Mouse (Mus musculus) MEL (cell line): ENCODE results near the gene Ift20. TPM values are rescaled to one million over a fixed set of nuclear protein-coding genes. Genes with fewer than 3 reads are reported as not detected.
A peak's percentile ranks its signal among the peaks of the same experiment; 100 is the strongest.

Source experiments
- DNase-seq: peaks from one replicate; pipeline ENCODE4 v3.0.0; 2011; ENCODE audit warnings: low read depth, low spot score
- H3K27ac ChIP-seq: 2 replicates; pipeline ENCODE4 v1.5.1; 2012; ENCODE audit warnings: low read depth, mild to moderate bottlenecking, control low read depth, low read length, moderate library complexity; ENCODE audit not compliant: control insufficient read depth
- H3K27me3 ChIP-seq, 2 experiments: fragments of 150-350 bp in 1 of 2; sonication (generic) in 1 of 2; 2 replicates each; pipeline ENCODE4 v1.6.1; 2012; ENCODE audit warnings: low read length in 2 of 2, mild to moderate bottlenecking in 2 of 2, improper control_type of control experiment in 1 of 2, moderate library complexity in 1 of 2; ENCODE audit not compliant: insufficient read depth in 2 of 2, control insufficient read depth in 1 of 2
- H3K36me3 ChIP-seq, 2 experiments: 2 replicates each; pipeline ENCODE4 v1.6.1; 2012 to 2014; ENCODE audit warnings: low read length in 2 of 2, improper control_type of control experiment in 1 of 2, inconsistent platforms in 1 of 2, mild to moderate bottlenecking in 1 of 2; ENCODE audit not compliant: insufficient read depth in 2 of 2, control insufficient read depth in 1 of 2
- H3K4me1 ChIP-seq, 2 experiments: fragments of 150-350 bp in 1 of 2; sonication (generic) in 1 of 2; 2 replicates each; pipeline ENCODE4 v1.6.1; 2012; ENCODE audit warnings: low read length in 2 of 2, improper control_type of control experiment in 1 of 2, mild to moderate bottlenecking in 1 of 2; ENCODE audit not compliant: insufficient read depth in 2 of 2, control insufficient read depth in 1 of 2
- H3K4me3 ChIP-seq, 2 experiments: fragments of 150-350 bp in 1 of 2; sonication (generic) in 1 of 2; 2 replicates each; pipeline ENCODE4 v1.5.1; 2012; ENCODE audit warnings: low read depth in 2 of 2, low read length in 2 of 2, mild to moderate bottlenecking in 2 of 2, moderate library complexity in 2 of 2, control low read depth in 1 of 2, improper control_type of control experiment in 1 of 2; ENCODE audit not compliant: control insufficient read depth in 1 of 2, insufficient read depth in 1 of 2
- H3K79me2 ChIP-seq: 2 replicates; pipeline ENCODE4 v1.6.1; 2012; ENCODE audit warnings: mild to moderate bottlenecking, low read length, moderate library complexity; ENCODE audit not compliant: control insufficient read depth, poor library complexity, insufficient read depth
- H3K9ac ChIP-seq: 2 replicates; pipeline ENCODE4 v1.6.1; 2012; ENCODE audit warnings: low read depth, mild to moderate bottlenecking, control low read depth, low read length, moderate library complexity; ENCODE audit not compliant: control insufficient read depth, poor library complexity, severe bottlenecking
- H3K9me3 ChIP-seq: fragments of 150-350 bp; sonication (generic); replicated peaks from 2 replicates; pipeline ENCODE4 v1.6.1; 2012; ENCODE audit warnings: mild to moderate bottlenecking, low read length, improper control_type of control experiment, moderate library complexity; ENCODE audit not compliant: insufficient read depth
- CTCF ChIP-seq, 3 experiments: IDR thresholded peaks in 2 of 3; conservative IDR thresholded peaks in 1 of 3; 2 replicates each; pipeline ENCODE4 v1.5.1; 2011 to 2012; ENCODE audit warnings: low read length in 3 of 3, low read depth in 2 of 3, mild to moderate bottlenecking in 2 of 3, improper control_type of control experiment in 1 of 3, inconsistent platforms in 1 of 3, mixed read lengths in 1 of 3, moderate library complexity in 1 of 3; ENCODE audit not compliant: control insufficient read depth in 1 of 3, insufficient read depth in 1 of 3, poor library complexity in 1 of 3, severe bottlenecking in 1 of 3
- ELF1 ChIP-seq: IDR thresholded peaks from 2 replicates; pipeline ENCODE4 v1.6.1; 2014; ENCODE audit warnings: low read depth, mild to moderate bottlenecking, inconsistent platforms, low read length, improper control_type of control experiment, moderate library complexity
- EP300 ChIP-seq, 2 experiments: IDR thresholded peaks; 2 replicates each; pipeline ENCODE4 v1.6.1; 2011; ENCODE audit warnings: improper control_type of control experiment in 2 of 2, low read length in 2 of 2, low read depth in 1 of 2, mild to moderate bottlenecking in 1 of 2
- JUND ChIP-seq: IDR thresholded peaks from 2 replicates; pipeline ENCODE4 v1.6.1; 2011; ENCODE audit warnings: low read depth, mild to moderate bottlenecking, improper control_type of control experiment, low read length
- MXI1 ChIP-seq: IDR thresholded peaks from 2 replicates; pipeline ENCODE4 v1.6.1; 2011; ENCODE audit warnings: mild to moderate bottlenecking, low read depth, low read length, improper control_type of control experiment
- POLR2A ChIP-seq, 2 experiments: IDR thresholded peaks; 2 replicates each; pipeline ENCODE4 v1.6.1; 2011 to 2012; ENCODE audit warnings: low read length in 2 of 2, mild to moderate bottlenecking in 2 of 2, control low read depth in 1 of 2, improper control_type of control experiment in 1 of 2, low read depth in 1 of 2, moderate library complexity in 1 of 2; ENCODE audit not compliant: control insufficient read depth in 1 of 2, insufficient read depth in 1 of 2, poor library complexity in 1 of 2
- RAD21 ChIP-seq: IDR thresholded peaks from 2 replicates; pipeline ENCODE4 v1.6.1; 2011; ENCODE audit warnings: mild to moderate bottlenecking, low read depth, low read length, improper control_type of control experiment
- RCOR1 ChIP-seq: IDR thresholded peaks from 2 replicates; pipeline ENCODE4 v1.6.1; 2012; ENCODE audit warnings: low read depth, mild to moderate bottlenecking, inconsistent platforms, low read length, improper control_type of control experiment
- SIN3A ChIP-seq: IDR thresholded peaks from 2 replicates; pipeline ENCODE4 v1.6.1; 2012; ENCODE audit warnings: low read length, improper control_type of control experiment, inconsistent platforms
- SMC3 ChIP-seq: IDR thresholded peaks from 2 replicates; pipeline ENCODE4 v1.6.1; 2011; ENCODE audit warnings: low read depth, low read length, improper control_type of control experiment
- TCF12 ChIP-seq: IDR thresholded peaks from 2 replicates; pipeline ENCODE4 v1.6.1; 2014; ENCODE audit warnings: low read depth, mild to moderate bottlenecking, inconsistent platforms, low read length, improper control_type of control experiment, moderate library complexity
- USF2 ChIP-seq, 2 experiments: IDR thresholded peaks; 2 replicates each; pipeline ENCODE4 v1.6.1; 2011 to 2012; ENCODE audit warnings: improper control_type of control experiment in 2 of 2, low read length in 2 of 2, borderline replicate concordance in 1 of 2, inconsistent platforms in 1 of 2, low read depth in 1 of 2, mild to moderate bottlenecking in 1 of 2; ENCODE audit not compliant: insufficient read depth in 1 of 2
- ZC3H11A ChIP-seq: IDR thresholded peaks from 2 replicates; pipeline ENCODE4 v1.6.1; 2012; ENCODE audit warnings: low read depth, mild to moderate bottlenecking, inconsistent platforms, low read length, improper control_type of control experiment
- polyA plus RNA-seq, 2 experiments: library from polyadenylated mRNA; stranded (reverse) in 1 of 2; unstranded in 1 of 2; fragments of >175 nt in 1 of 2; fragments of >200 nt in 1 of 2; gene quantifications; 2 replicates each; pipeline versions ENCODE4 v1.2.1 to v1.2.4; 2012; ENCODE audit warnings: low replicate concordance in 2 of 2, low read depth in 1 of 2; ENCODE audit not compliant: insufficient read length in 2 of 2, insufficient read depth in 1 of 2, missing spikeins in 1 of 2
- total RNA-seq: library from RNA; depleted of rRNA; stranded (reverse); fragments of 300-350 nt; gene quantifications from 2 replicates; pipeline ENCODE4 v1.2.3, GENCODE M21; 2012

The Ift20 gene
- total and polyA plus RNA-seq, 3 experiments, result 128 to 196 TPM; not detected in 1

- TF ChIP-seq USF2 (IDR thresholded peaks at IDR 0.05; ENCODE audit: borderline replicate concordance in 1 of 2, insufficient read depth in 1 of 2, low read depth in 1 of 2, low read length in 2 of 2), result peak in 1 of 2 experiments; percentile 75; a peak in 2 of 4 replicates
- TF ChIP-seq MXI1, result peak; percentile 80
- no peak for TF ChIP-seq RCOR1
- peak; percentile 96 for TF ChIP-seq SIN3A
Measured at GRCm38 (mm10) chr11:78512025-78512957, 23.9 kb upstream of the Ift20 start, which contains the start of the genes Tmem199 and Poldip2 (continued).

GRCm38 (mm10) chr11:78513106-78513790 lies 22.9 kb upstream of the Ift20 start:
- no peak for DNase-seq
- Histone ChIP-seq H3K27me3 (no peaks in the 10 kb centered on the region), H3K36me3 (peaks cover 18% of the 10 kb centered on the region in 2 experiments), H3K4me3 (peak overlapping the region; percentile 88 to 93), H3K9ac (peak overlapping the region; percentile 96), H3K4me1 (peaks cover 0 to 12% of the 10 kb centered on the region in 2 experiments; a peak in 3 of 4 replicates), H3K79me2 (peaks cover 25% of the 10 kb centered on the region), H3K9me3 (no peaks in the 10 kb centered on the region)
- TF ChIP-seq JUND (no peak), TCF12 (no peak), POLR2A (IDR thresholded peaks at IDR 0.05; ENCODE audit: control insufficient read depth in 1 of 2, insufficient read depth in 1 of 2, low read depth in 1 of 2, low read length in 2 of 2, poor library complexity in 1 of 2) (0 out of 4 replicates have a peak, but pooled peaks of 1 of the 2 experiments have one; percentile 24)
- TF ChIP-seq, all 39 proteins: peak for 1
- H3K27ac ChIP-seq, result no peak overlapping the region

GRCm38 (mm10) chr11:78515549-78516325 lies 20.4 kb upstream of the Ift20 start:
- peaks cover 0 to 12% of the 10 kb centered on the region in 2 experiments; a peak in 3 of 4 replicates for H3K4me1 ChIP-seq
- H3K36me3 ChIP-seq, result peaks cover 17 to 20% of the 10 kb centered on the region in 2 experiments
- no peaks in the 10 kb centered on the region for H3K27me3 ChIP-seq
- H3K9me3 ChIP-seq, result no peaks in the 10 kb centered on the region
- TF ChIP-seq ELF1 (no peak), EP300 (IDR thresholded peaks at IDR 0.05; ENCODE audit: low read depth in 1 of 2, low read length in 2 of 2) (no peak), CTCF (IDR thresholded peaks at IDR 0.05 in 2 of 3, conservative IDR thresholded peaks at IDR 0.05 in 1 of 3; ENCODE audit: control insufficient read depth in 1 of 3, insufficient read depth in 1 of 3, low read depth in 2 of 3, low read length in 3 of 3, poor library complexity in 1 of 3, severe bottlenecking in 1 of 3) (peak; percentile 55 to 79 (median 70)), SMC3 (peak; percentile 51), ZC3H11A (peak; percentile 28; the same call in 1 of the 2 replicates), MXI1 (0 out of 2 replicates have a peak, but pooled peaks have one; percentile 33), RAD21 (peak; percentile 35)
- no peak overlapping the region for H3K9ac ChIP-seq
- H3K79me2 ChIP-seq, result peaks cover 25% of the 10 kb centered on the region
- H3K27ac ChIP-seq, result no peak overlapping the region
- H3K4me3 ChIP-seq, result no peak overlapping the region
- peak; percentile 72 for DNase-seq
